Comparison of ENCODE assay signal across 8 mouse cellular contexts in the genomic region with DNA sequence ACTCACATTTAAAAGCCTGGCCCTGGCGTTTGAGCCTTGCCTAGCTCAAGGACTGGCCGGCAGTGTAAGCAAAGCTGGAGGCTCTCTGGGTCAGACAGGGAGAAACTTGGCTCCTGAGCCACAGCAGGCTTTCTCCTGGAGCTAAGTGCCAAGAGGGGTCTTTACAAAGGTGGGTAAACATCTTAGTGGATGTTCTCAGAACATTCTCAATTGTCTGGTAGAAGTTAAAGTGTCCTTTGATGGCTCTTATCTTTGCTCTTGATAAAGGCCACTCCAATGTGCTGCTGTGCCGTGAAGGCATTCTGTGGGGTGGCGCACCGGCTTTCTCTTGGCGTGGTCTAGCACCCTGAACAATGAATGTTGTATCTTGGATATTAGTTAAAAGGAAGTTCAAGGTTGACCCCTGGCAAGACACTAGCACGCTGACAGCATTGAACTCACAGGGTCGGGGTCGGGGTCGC. TPM values are rescaled to one million over a fixed set of nuclear protein-coding genes. Genes with fewer than 3 reads are reported as not detected.
DNase-seq lines count a peak whose midpoint lies in the region; ATAC-seq lines count a peak whose summit lies in the region.

No protein-coding gene starts in this region.

- H3K27me3 ChIP-seq in heart, embryonic 12.5 days (replicated peaks) = 0 out of 2 replicates have a peak, but pooled peaks cover 8% of the 10 kb centered on the region
- 0 out of 2 replicates have a peak, but pooled peaks cover 10% of the 10 kb centered on the region for H3K27me3 ChIP-seq in embryonic facial prominence, embryonic 10.5 days (replicated peaks; ENCODE audit: low read depth, poor library complexity, severe bottlenecking)
- no peaks in the 10 kb centered on the region; the same call in 1 of the 2 replicates for H3K27me3 ChIP-seq in midbrain, embryonic 14.5 days (ENCODE audit: control insufficient read depth, insufficient read depth, low read length)

- DNase-seq in heart, adult 9 months (ENCODE audit: low spot score in 2 of 2) = no peak
- no peak for DNase-seq in embryonic facial prominence, embryonic 10.5 days (ENCODE audit: low spot score)
- DNase-seq in kidney, postnatal 10 days = peak; percentile 23
- no peak for DNase-seq in midbrain, embryonic 14.5 days
- no peak for DNase-seq in urinary bladder, postnatal 36 days (ENCODE audit: low spot score in 2 of 2)
- DNase-seq in embryo, embryonic 11 days = no peak
- DNase-seq in cerebellum, adult 9-10 months = no peak

- peaks cover 45% of the 10 kb centered on the region for H3K4me1 ChIP-seq in heart, embryonic 12.5 days (replicated peaks)
- H3K4me1 ChIP-seq in embryonic facial prominence, embryonic 10.5 days = peaks cover 46% of the 10 kb centered on the region
- peaks cover 9% of the 10 kb centered on the region for H3K4me1 ChIP-seq in midbrain, embryonic 14.5 days (ENCODE audit: control insufficient read depth, insufficient read depth, low read length)

- H3K27ac ChIP-seq in heart, embryonic 12.5 days (ENCODE audit: poor library complexity, severe bottlenecking) = no peak overlapping the region
- no peak overlapping the region for H3K27ac ChIP-seq in embryonic facial prominence, embryonic 10.5 days (replicated peaks)
- H3K27ac ChIP-seq in midbrain, embryonic 14.5 days (replicated peaks; ENCODE audit: low read depth, low read length) = no peak overlapping the region

- ATAC-seq in heart, embryonic 12.5 days (ENCODE audit: insufficient number of reproducible peaks, low FRiP score) = no peak
- ATAC-seq in midbrain, embryonic 14.5 days (ENCODE audit: low FRiP score, low TSS enrichment) = no peak

- WGBS in heart, embryonic 12.5 days = 31% methylated on average over 10 of the region's 10 CpGs
- 76% methylated on average over 10 of the region's 10 CpGs for WGBS in embryonic facial prominence, embryonic 10.5 days
- WGBS in midbrain, embryonic 14.5 days = 76% methylated on average over 10 of the region's 10 CpGs

- H3K4me2 ChIP-seq in heart, embryonic 12.5 days = peak overlapping the region; percentile 89
- H3K4me2 ChIP-seq in midbrain, embryonic 14.5 days (ENCODE audit: low read length) = peak overlapping the region; percentile 81

- H3K9me3 ChIP-seq in heart, embryonic 12.5 days (replicated peaks) = no peaks in the 10 kb centered on the region
- no peaks in the 10 kb centered on the region for H3K9me3 ChIP-seq in embryonic facial prominence, embryonic 10.5 days
- no peaks in the 10 kb centered on the region for H3K9me3 ChIP-seq in midbrain, embryonic 14.5 days (ENCODE audit: control insufficient read depth, low read length)

- H3K36me3 ChIP-seq in heart, embryonic 12.5 days = peaks cover 34% of the 10 kb centered on the region
- peaks cover 35% of the 10 kb centered on the region for H3K36me3 ChIP-seq in embryonic facial prominence, embryonic 10.5 days (replicated peaks)
- H3K36me3 ChIP-seq in midbrain, embryonic 14.5 days (ENCODE audit: control insufficient read depth, insufficient read depth, low read length) = no peaks in the 10 kb centered on the region

- H3K9ac ChIP-seq in heart, embryonic 12.5 days = peak overlapping the region; percentile 76
- H3K9ac ChIP-seq in midbrain, embryonic 14.5 days (replicated peaks; ENCODE audit: low read length) = peak overlapping the region; percentile 64; the same call in 1 of the 2 replicates

- H3K4me3 ChIP-seq in heart, embryonic 12.5 days = peak overlapping the region; percentile 61; the same call in 1 of the 2 replicates
- peak overlapping the region; percentile 63 for H3K4me3 ChIP-seq in embryonic facial prominence, embryonic 10.5 days
- peak overlapping the region; percentile 42 for H3K4me3 ChIP-seq in midbrain, embryonic 14.5 days (replicated peaks; ENCODE audit: low read depth, low read length)

RNA-seq across cellular contexts. Expression of a gene that starts 1.4 kb away (rescaled TPM):
- 6.5 and 8.1 TPM in 2 replicates for polyA plus RNA-seq in heart, embryonic 12.5 days (2016; fragmentation: Nextera tagmentation; extraction: Ambion mirVana)
- 8.1 and 9.9 TPM in 2 replicates for polyA plus RNA-seq in embryonic facial prominence, embryonic 10.5 days (2016; fragmentation: Nextera tagmentation; extraction: Ambion mirVana)
- polyA plus RNA-seq in midbrain, embryonic 14.5 days (2014; fragmentation: Nextera tagmentation; extraction: Ambion mirVana) = 7.0 and 7.4 TPM in 2 replicates

RNA-seq across cellular contexts. Expression of a gene that starts 9.4 kb away (rescaled TPM):
- 179 and 187 TPM in 2 replicates for polyA plus RNA-seq in heart, embryonic 12.5 days (2016; fragmentation: Nextera tagmentation; extraction: Ambion mirVana)
- polyA plus RNA-seq in embryonic facial prominence, embryonic 10.5 days (2016; fragmentation: Nextera tagmentation; extraction: Ambion mirVana) = 158 and 162 TPM in 2 replicates
- 3.7 and 11.2 TPM in 2 replicates for polyA plus RNA-seq in midbrain, embryonic 14.5 days (2014; fragmentation: Nextera tagmentation; extraction: Ambion mirVana)

RNA-seq across cellular contexts. Expression of a gene that starts 15.0 kb away (rescaled TPM):
- 386 and 388 TPM in 2 replicates for polyA plus RNA-seq in heart, embryonic 12.5 days (2016; fragmentation: Nextera tagmentation; extraction: Ambion mirVana)
- 399 and 407 TPM in 2 replicates for polyA plus RNA-seq in embryonic facial prominence, embryonic 10.5 days (2016; fragmentation: Nextera tagmentation; extraction: Ambion mirVana)
- 246 and 266 TPM in 2 replicates for polyA plus RNA-seq in midbrain, embryonic 14.5 days (2014; fragmentation: Nextera tagmentation; extraction: Ambion mirVana)

RNA-seq across cellular contexts. Expression of a gene that starts 22.8 kb away (rescaled TPM):
- 4.9 and 5.2 TPM in 2 replicates for polyA plus RNA-seq in heart, embryonic 12.5 days (2016; fragmentation: Nextera tagmentation; extraction: Ambion mirVana)
- 2.2 and 3.2 TPM in 2 replicates for polyA plus RNA-seq in embryonic facial prominence, embryonic 10.5 days (2016; fragmentation: Nextera tagmentation; extraction: Ambion mirVana)
- polyA plus RNA-seq in midbrain, embryonic 14.5 days (2014; fragmentation: Nextera tagmentation; extraction: Ambion mirVana) = 43.0 and 55.3 TPM in 2 replicates

RNA-seq across cellular contexts. Expression of a gene that starts 34.1 kb away (rescaled TPM):
- 12.5 and 14.4 TPM in 2 replicates for polyA plus RNA-seq in heart, embryonic 12.5 days (2016; fragmentation: Nextera tagmentation; extraction: Ambion mirVana)
- polyA plus RNA-seq in embryonic facial prominence, embryonic 10.5 days (2016; fragmentation: Nextera tagmentation; extraction: Ambion mirVana) = 21.8 and 26.9 TPM in 2 replicates
- polyA plus RNA-seq in midbrain, embryonic 14.5 days (2014; fragmentation: Nextera tagmentation; extraction: Ambion mirVana) = 25.9 and 27.8 TPM in 2 replicates

Comparison
In these comparisons a context has a peak if more than half of its experiments do, and no peak if none do; other contexts are left out.
1. RNA of a gene that starts 9.4 kb away (polyA plus RNA-seq): 179 to 187 TPM in heart, embryonic 12.5 days and 158 to 162 TPM in embryonic facial prominence, embryonic 10.5 days; 3.7 to 11.2 TPM in midbrain, embryonic 14.5 days; every median in the first group is over 10 times any median in the second.
2. Peak in every context shown above with its lines, with median percentiles within 50 percentile points of each other: H3K4me3 ChIP-seq.